Mouse (Mus musculus) intestine, embryonic 16.5 days (tissue): Measurements from ENCODE around the gene Pigl. TPM values are rescaled to one million over a fixed set of nuclear protein-coding genes. Genes with fewer than 3 reads are reported as not detected.
A peak's percentile ranks its signal among the peaks of the same experiment; 100 is the strongest.

Experiments used
- ATAC-seq: fragments of 200-750 bp; cut with Nextera tagmentation; 2 replicates; pipeline ENCODE4 v1.8.0; 2017; ENCODE audit warnings: moderate TSS enrichment, moderate library complexity
- H3K27ac ChIP-seq: fragments of 300-500 bp; sonication (generic); 2 replicates; pipeline ENCODE4 v1.5.1; 2014; ENCODE audit warnings: mild to moderate bottlenecking, low read length
- H3K27me3 ChIP-seq: fragments of 300-500 bp; sonication (generic); replicated peaks from 2 replicates; pipeline ENCODE4 v1.6.1; 2014; ENCODE audit warnings: low read length, control low read depth, mixed read lengths; ENCODE audit not compliant: control insufficient read depth, insufficient read depth
- H3K36me3 ChIP-seq: fragments of 300-500 bp; sonication (generic); 2 replicates; pipeline ENCODE4 v1.6.1; 2014; ENCODE audit warnings: low read length, control low read depth; ENCODE audit not compliant: control insufficient read depth, insufficient read depth
- H3K4me1 ChIP-seq: fragments of 300-500 bp; sonication (generic); 2 replicates; pipeline ENCODE4 v1.6.1; 2014; ENCODE audit warnings: low read length, control low read depth, mixed read lengths; ENCODE audit not compliant: control insufficient read depth, insufficient read depth
- H3K4me2 ChIP-seq: fragments of 300-500 bp; sonication (generic); 2 replicates; pipeline ENCODE4 v1.6.1; 2014; ENCODE audit warnings: low read depth, low read length, control low read depth
- H3K4me3 ChIP-seq: fragments of 300-500 bp; sonication (generic); 2 replicates; pipeline ENCODE4 v1.5.1; 2014; ENCODE audit warnings: mild to moderate bottlenecking, low read length
- H3K9ac ChIP-seq: fragments of 300-500 bp; sonication (generic); 2 replicates; pipeline ENCODE4 v1.6.1; 2014; ENCODE audit warnings: low read depth, low read length
- H3K9me3 ChIP-seq: fragments of 300-500 bp; sonication (generic); 2 replicates; pipeline ENCODE4 v1.6.1; 2016; ENCODE audit warnings: low read length, control low read depth; ENCODE audit not compliant: control insufficient read depth
- WGBS: fragments of 180-500 bp; shearing (Covaris S2); extraction: QIAGEN DNeasy Blood & Tissue Kit; methylation state at CpG from one replicate; pipeline ENCODE4 v1.1.7; 2014; 5-methylcytosine and 5-hydroxymethylcytosine counted together
- polyA plus RNA-seq: library from polyadenylated mRNA; unstranded; fragments of >200 nt; fragmentation: Nextera tagmentation; extraction: Ambion mirVana; gene quantifications from 2 replicates; pipeline ENCODE4 v1.2.1, GENCODE M21; 2015

The Pigl gene
- polyA plus RNA-seq, 1 experiment from 2014 or later, result 11.8 TPM

GRCm38 (mm10) chr11:62550227-62550685 lies 92.0 kb downstream of the Pigl start:
- Histone ChIP-seq H3K36me3 (no peaks in the 10 kb centered on the region), H3K4me3 (peak overlapping the region; percentile 66), H3K4me1 (peaks cover 12% of the 10 kb centered on the region), H3K9ac (peak overlapping the region; percentile 92), H3K9me3 (no peaks in the 10 kb centered on the region), H3K27ac (peak overlapping the region; percentile 97), H3K4me2 (peak overlapping the region; percentile 76), H3K27me3 (no peaks in the 10 kb centered on the region)
- WGBS, result 0% methylated on average over 11 of the region's 11 CpGs
- ATAC-seq, result peak; percentile 61

- Histone ChIP-seq H3K4me1 (peaks cover 14% of the 10 kb centered on the region), H3K36me3 (no peaks in the 10 kb centered on the region), H3K27ac (peak within 1 kb of the TSS; percentile 97), H3K9me3 (no peaks in the 10 kb centered on the region), H3K4me2 (peak within 1 kb of the TSS; percentile 76), H3K9ac (peak within 1 kb of the TSS; percentile 92), H3K4me3 (peak within 1 kb of the TSS; percentile 66), H3K27me3 (no peaks in the 10 kb centered on the region)
- ATAC-seq, result peak; percentile 96
- under 1% methylated on average over 40 of the region's 40 CpGs for WGBS
Observed at GRCm38 (mm10) chr11:62550727-62551225, 92.5 kb downstream of the Pigl start, which contains the start of gene Ubb. TSS of gene Ubb (plus strand) at chr11:62551171.

DNA sequence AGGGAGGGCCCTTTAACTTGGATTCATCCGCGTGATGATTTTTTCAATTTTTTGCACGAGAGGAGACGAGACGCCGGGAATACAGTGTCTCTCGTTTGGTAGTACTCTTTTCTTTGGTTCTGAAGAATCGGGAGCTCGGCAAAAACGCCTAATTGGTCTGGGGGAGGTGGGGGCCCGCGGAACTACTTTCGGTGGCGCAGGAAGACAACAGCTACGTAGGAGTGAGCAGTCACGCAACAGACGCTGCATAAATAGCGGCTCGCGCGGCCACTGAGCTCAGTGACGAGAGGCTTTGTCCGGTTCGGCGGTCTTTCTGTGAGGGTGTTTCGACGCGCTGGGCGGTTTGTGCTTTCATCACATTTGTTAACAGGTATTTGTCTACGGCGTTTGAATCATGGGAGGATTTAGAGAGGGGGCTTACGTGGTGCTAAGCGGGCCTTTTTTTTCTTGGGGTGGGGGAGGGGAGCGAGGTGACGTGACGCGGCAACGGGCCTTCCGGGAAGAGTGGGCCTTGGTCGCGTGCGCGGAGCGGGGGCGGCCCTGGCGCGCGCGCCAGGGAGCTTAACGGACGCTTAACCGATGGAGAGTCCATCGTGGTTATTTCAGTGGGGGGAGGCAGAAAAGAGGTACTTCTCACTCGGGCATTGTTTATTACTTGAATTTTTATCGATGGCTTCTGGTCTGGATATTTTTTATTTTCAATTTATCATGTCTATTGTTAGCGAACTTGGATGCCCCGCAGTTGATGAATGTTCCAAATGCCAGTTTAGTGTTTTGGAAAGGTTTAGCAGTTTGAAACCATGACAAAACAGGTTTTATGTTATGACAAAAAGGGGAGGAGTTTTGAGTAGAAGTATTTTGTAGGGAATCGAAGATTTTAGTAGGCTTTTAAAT lies 93.2 kb downstream of the Pigl start:
- Histone ChIP-seq H3K4me1 (peaks cover 18% of the 10 kb centered on the region), H3K4me2 (peak overlapping the region; percentile 44), H3K27ac (peak overlapping the region; percentile 70), H3K4me3 (peak overlapping the region; percentile 66), H3K36me3 (no peaks in the 10 kb centered on the region), H3K27me3 (no peaks in the 10 kb centered on the region), H3K9ac (peak overlapping the region; percentile 80), H3K9me3 (no peaks in the 10 kb centered on the region)
- peak; percentile 85 for ATAC-seq
- WGBS, result under 1% methylated on average over 58 of the region's 58 CpGs

DNA sequence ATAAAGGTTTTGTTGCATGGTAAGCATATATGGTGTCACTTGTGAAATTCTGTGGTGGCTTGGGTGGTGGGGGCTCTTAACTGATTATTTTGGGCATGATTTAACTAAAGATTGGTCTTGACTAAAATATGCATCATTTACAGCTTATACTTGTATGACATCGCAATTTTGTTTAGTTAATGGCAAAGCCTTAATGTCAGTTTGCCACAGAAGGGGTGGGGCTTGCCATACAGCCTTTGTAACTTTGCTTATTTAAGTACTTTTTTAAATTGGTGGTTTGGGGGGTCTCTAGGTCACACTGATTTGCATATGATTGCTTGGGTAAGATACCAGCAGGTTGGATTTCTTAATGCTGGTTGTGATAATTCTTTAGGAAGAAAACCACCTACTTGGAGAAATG lies 94.9 kb downstream of the Pigl start:
- 23% methylated on average over 1 of the region's 1 CpGs for WGBS
- no peak for ATAC-seq
- no peaks in the 10 kb centered on the region for H3K9me3 ChIP-seq
- peak overlapping the region; percentile 85 for H3K4me2 ChIP-seq
- no peak overlapping the region for H3K27ac ChIP-seq
- H3K4me1 ChIP-seq, result peaks cover 18% of the 10 kb centered on the region
- peak overlapping the region; percentile 44 for H3K9ac ChIP-seq
- peak overlapping the region; percentile 53 for H3K4me3 ChIP-seq
- H3K36me3 ChIP-seq, result no peaks in the 10 kb centered on the region
- H3K27me3 ChIP-seq, result no peaks in the 10 kb centered on the region

DNA sequence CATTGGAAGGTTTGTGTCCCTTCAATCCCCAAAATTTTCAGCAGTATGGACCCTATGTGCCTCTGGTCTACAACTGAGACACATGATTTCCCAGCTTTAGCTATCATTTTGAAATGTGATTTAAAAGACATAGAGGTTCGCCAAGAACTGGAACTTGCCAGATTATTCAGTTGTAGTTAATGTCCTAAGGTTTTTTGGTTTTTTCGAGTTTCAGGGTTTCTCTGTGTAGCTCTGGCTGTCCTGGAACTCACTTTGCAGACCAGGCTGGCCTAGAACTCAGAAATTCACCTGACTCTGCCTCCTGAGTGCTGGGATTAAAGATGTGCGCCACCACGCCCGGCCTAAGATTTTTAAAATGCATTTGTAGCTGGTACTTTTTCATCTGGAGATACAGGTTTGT lies 95.4 kb downstream of the Pigl start:
- peak overlapping the region; percentile 85 for H3K4me2 ChIP-seq
- H3K36me3 ChIP-seq, result no peaks in the 10 kb centered on the region
- H3K9me3 ChIP-seq, result no peaks in the 10 kb centered on the region
- H3K4me1 ChIP-seq, result peaks cover 18% of the 10 kb centered on the region
- H3K9ac ChIP-seq, result peak overlapping the region; percentile 44
- no peaks in the 10 kb centered on the region for H3K27me3 ChIP-seq
- no peak for ATAC-seq
- H3K27ac ChIP-seq, result no peak overlapping the region
- H3K4me3 ChIP-seq, result peak overlapping the region; percentile 53
- 78% methylated on average over 5 of the region's 5 CpGs for WGBS

GRCm38 (mm10) chr11:62554163-62554855 lies 96.0 kb downstream of the Pigl start:
- Histone ChIP-seq H3K9ac (no peak overlapping the region), H3K4me3 (peak overlapping the region; percentile 53), H3K27ac (no peak overlapping the region), H3K9me3 (no peaks in the 10 kb centered on the region), H3K36me3 (no peaks in the 10 kb centered on the region), H3K27me3 (no peaks in the 10 kb centered on the region), H3K4me1 (peaks cover 22% of the 10 kb centered on the region), H3K4me2 (peak overlapping the region; percentile 85)
- WGBS, result 67% methylated on average over 5 of the region's 5 CpGs
- no peak for ATAC-seq

- peaks cover 22% of the 10 kb centered on the region for H3K4me1 ChIP-seq
- no peak overlapping the region for H3K4me2 ChIP-seq
- no peak overlapping the region for H3K4me3 ChIP-seq
- no peak for ATAC-seq
- H3K9ac ChIP-seq, result no peak overlapping the region
- H3K9me3 ChIP-seq, result no peaks in the 10 kb centered on the region
- no peaks in the 10 kb centered on the region for H3K27me3 ChIP-seq
- H3K27ac ChIP-seq, result 0 out of 2 replicates have a peak overlapping the region, but pooled peaks have one; percentile 1
- no peaks in the 10 kb centered on the region for H3K36me3 ChIP-seq
Observed at GRCm38 (mm10) chr11:62554934-62555517, 96.8 kb downstream of the Pigl start.

- Histone ChIP-seq H3K4me3 (no peak overlapping the region), H3K9me3 (no peaks in the 10 kb centered on the region), H3K4me2 (no peak overlapping the region), H3K27ac (peak overlapping the region; percentile 28; the same call in 1 of the 2 replicates), H3K4me1 (peaks cover 22% of the 10 kb centered on the region), H3K36me3 (no peaks in the 10 kb centered on the region), H3K9ac (no peak overlapping the region), H3K27me3 (no peaks in the 10 kb centered on the region)
- no peak for ATAC-seq
Observed at GRCm38 (mm10) chr11:62555896-62556412, 97.7 kb downstream of the Pigl start.

- Histone ChIP-seq H3K27me3 (no peaks in the 10 kb centered on the region), H3K9ac (no peak overlapping the region), H3K4me2 (no peak overlapping the region), H3K4me1 (peaks cover 22% of the 10 kb centered on the region), H3K4me3 (no peak overlapping the region), H3K9me3 (no peaks in the 10 kb centered on the region), H3K27ac (no peak overlapping the region), H3K36me3 (no peaks in the 10 kb centered on the region)
- whole genome bisulfite sequencing, result 44% methylated on average over 5 of the region's 5 CpGs
- ATAC-seq, result peak; percentile 90
Observed at GRCm38 (mm10) chr11:62557205-62557604, 98.9 kb downstream of the Pigl start.
